Mouse (Mus musculus): ENCODE measurements around the gene Parp12. TPM values are rescaled to one million over a fixed set of nuclear protein-coding genes. Genes with fewer than 3 reads are reported as not detected.

Parp12 gene
- polyA plus RNA-seq, 1 experiment, result 9.5 TPM

- 80% methylated on average over 13 of the region's 13 CpGs for WGBS
- Histone ChIP-seq H3K4me1 (ENCODE audit: control insufficient read depth, insufficient read depth, insufficient read length) (peaks cover 4% of the 10 kb centered on the region; the same call in 1 of the 2 replicates), H3K36me3 (ENCODE audit: control insufficient read depth, insufficient read depth, low read length) (no peaks in the 10 kb centered on the region), H3K27ac (ENCODE audit: insufficient read depth, low read length) (no peak overlapping the region), H3K4me3 (ENCODE audit: extremely low read depth, insufficient read depth, insufficient read length) (no peak overlapping the region), H3K27me3 (ENCODE audit: control insufficient read depth, insufficient read depth, low read length) (no peaks in the 10 kb centered on the region)
- no peak for DNase-seq (ENCODE audit: low read depth in 1 of 2, low spot score in 2 of 2)
- TF ChIP-seq CTCF (IDR thresholded peaks at IDR 0.05; ENCODE audit: extremely low read depth, insufficient read depth, insufficient read length, insufficient replicate concordance) (no peak), POLR2A (IDR thresholded peaks at IDR 0.05; ENCODE audit: low read depth, low read length) (no peak)
These were observed 63.8 kb downstream of the Parp12 start for GRCm38 (mm10) chr6:39054206-39054864.

DNA sequence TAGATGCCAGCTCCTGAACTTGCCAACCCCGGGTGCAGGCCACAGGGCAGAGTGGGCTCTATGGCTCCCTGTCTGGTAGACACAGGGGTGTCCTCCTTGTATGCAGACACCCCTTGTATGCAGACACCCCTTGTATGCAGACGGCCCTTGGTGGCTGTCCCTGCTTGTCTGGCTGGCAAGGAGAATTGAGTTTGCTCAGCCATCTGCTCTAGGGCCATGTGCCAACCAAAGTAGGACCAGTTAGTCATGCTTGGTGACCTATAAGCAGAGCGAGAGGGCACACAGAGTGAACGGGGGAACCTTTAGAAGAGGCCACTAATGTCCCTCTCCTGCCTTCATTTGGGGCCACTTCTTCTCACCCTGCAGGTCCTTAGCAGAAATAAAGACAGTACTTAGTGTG is 65.5 kb downstream of the Parp12 start:
- no peak for DNase-seq (ENCODE audit: low read depth in 1 of 2, low spot score in 2 of 2)
- Histone ChIP-seq H3K27ac (ENCODE audit: insufficient read depth, low read length) (no peak overlapping the region), H3K4me1 (ENCODE audit: control insufficient read depth, insufficient read depth, insufficient read length) (peaks cover 4% of the 10 kb centered on the region; the same call in 1 of the 2 replicates), H3K4me3 (ENCODE audit: extremely low read depth, insufficient read depth, insufficient read length) (no peak overlapping the region), H3K27me3 (ENCODE audit: control insufficient read depth, insufficient read depth, low read length) (no peaks in the 10 kb centered on the region), H3K36me3 (ENCODE audit: control insufficient read depth, insufficient read depth, low read length) (no peaks in the 10 kb centered on the region)
- no peak for TF ChIP-seq POLR2A (IDR thresholded peaks at IDR 0.05; ENCODE audit: low read depth, low read length)
- TF ChIP-seq CTCF (IDR thresholded peaks at IDR 0.05; ENCODE audit: extremely low read depth, insufficient read depth, insufficient read length, insufficient replicate concordance), result no peak
- WGBS, result 88% methylated on average over 4 of the region's 4 CpGs

GRCm38 (mm10) chr6:39051799-39052556 is 66.2 kb downstream of the Parp12 start:
- Histone ChIP-seq H3K27me3 (ENCODE audit: control insufficient read depth, insufficient read depth, low read length) (no peaks in the 10 kb centered on the region), H3K4me1 (ENCODE audit: control insufficient read depth, insufficient read depth, insufficient read length) (peaks cover 4% of the 10 kb centered on the region; the same call in 1 of the 2 replicates), H3K27ac (ENCODE audit: insufficient read depth, low read length) (no peak overlapping the region), H3K36me3 (ENCODE audit: control insufficient read depth, insufficient read depth, low read length) (no peaks in the 10 kb centered on the region), H3K4me3 (ENCODE audit: extremely low read depth, insufficient read depth, insufficient read length) (no peak overlapping the region)
- WGBS, result 74% methylated on average over 9 of the region's 9 CpGs
- TF ChIP-seq CTCF (IDR thresholded peaks at IDR 0.05; ENCODE audit: extremely low read depth, insufficient read depth, insufficient read length, insufficient replicate concordance) (no peak), POLR2A (IDR thresholded peaks at IDR 0.05; ENCODE audit: low read depth, low read length) (no peak)
- no peak for DNase-seq (ENCODE audit: low read depth in 1 of 2, low spot score in 2 of 2)

GRCm38 (mm10) chr6:39050836-39051235 is 67.3 kb downstream of the Parp12 start:
- no peaks in the 10 kb centered on the region for H3K36me3 ChIP-seq (ENCODE audit: control insufficient read depth, insufficient read depth, low read length)
- H3K4me3 ChIP-seq (ENCODE audit: extremely low read depth, insufficient read depth, insufficient read length), result no peak overlapping the region
- TF ChIP-seq CTCF (IDR thresholded peaks at IDR 0.05; ENCODE audit: extremely low read depth, insufficient read depth, insufficient read length, insufficient replicate concordance) (no peak), POLR2A (IDR thresholded peaks at IDR 0.05; ENCODE audit: low read depth, low read length) (no peak)
- peaks cover 4% of the 10 kb centered on the region; the same call in 1 of the 2 replicates for H3K4me1 ChIP-seq (ENCODE audit: control insufficient read depth, insufficient read depth, insufficient read length)
- no peak overlapping the region for H3K27ac ChIP-seq (ENCODE audit: insufficient read depth, low read length)
- H3K27me3 ChIP-seq (ENCODE audit: control insufficient read depth, insufficient read depth, low read length), result no peaks in the 10 kb centered on the region
- DNase-seq (ENCODE audit: low read depth in 1 of 2, low spot score in 2 of 2), result no peak
- WGBS, result 80% methylated on average over 6 of the region's 6 CpGs

DNA sequence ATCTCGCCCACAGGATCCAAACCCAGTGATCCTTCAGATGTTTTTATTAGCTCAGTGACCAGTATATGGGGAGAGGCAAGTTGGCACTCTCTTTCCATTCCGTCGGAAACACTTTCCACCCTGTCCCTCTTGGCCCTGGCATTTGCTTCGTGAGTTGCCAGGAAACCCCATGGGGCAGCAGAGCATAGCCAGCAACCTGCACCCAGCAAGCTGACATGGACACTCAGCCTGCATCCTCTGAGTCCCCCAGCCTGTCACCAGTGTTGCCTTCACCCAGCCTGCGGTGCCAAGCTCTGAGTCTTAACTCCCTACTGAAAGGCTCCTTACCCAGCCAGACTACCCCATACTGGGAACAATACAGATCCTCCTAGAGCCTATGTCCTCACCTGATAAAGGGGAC is 69.0 kb downstream of the Parp12 start:
- 84% methylated on average over 5 of the region's 5 CpGs for WGBS
- no peak for DNase-seq (ENCODE audit: low read depth in 1 of 2, low spot score in 2 of 2)
- H3K27ac ChIP-seq (ENCODE audit: insufficient read depth, low read length), result no peak overlapping the region
- no peaks in the 10 kb centered on the region for H3K36me3 ChIP-seq (ENCODE audit: control insufficient read depth, insufficient read depth, low read length)
- H3K27me3 ChIP-seq (ENCODE audit: control insufficient read depth, insufficient read depth, low read length), result no peaks in the 10 kb centered on the region
- H3K4me3 ChIP-seq (ENCODE audit: extremely low read depth, insufficient read depth, insufficient read length), result no peak overlapping the region
- TF ChIP-seq POLR2A (IDR thresholded peaks at IDR 0.05; ENCODE audit: low read depth, low read length) (no peak), CTCF (IDR thresholded peaks at IDR 0.05; ENCODE audit: extremely low read depth, insufficient read depth, insufficient read length, insufficient replicate concordance) (no peak)
- no peaks in the 10 kb centered on the region for H3K4me1 ChIP-seq (ENCODE audit: control insufficient read depth, insufficient read depth, insufficient read length)

DNA sequence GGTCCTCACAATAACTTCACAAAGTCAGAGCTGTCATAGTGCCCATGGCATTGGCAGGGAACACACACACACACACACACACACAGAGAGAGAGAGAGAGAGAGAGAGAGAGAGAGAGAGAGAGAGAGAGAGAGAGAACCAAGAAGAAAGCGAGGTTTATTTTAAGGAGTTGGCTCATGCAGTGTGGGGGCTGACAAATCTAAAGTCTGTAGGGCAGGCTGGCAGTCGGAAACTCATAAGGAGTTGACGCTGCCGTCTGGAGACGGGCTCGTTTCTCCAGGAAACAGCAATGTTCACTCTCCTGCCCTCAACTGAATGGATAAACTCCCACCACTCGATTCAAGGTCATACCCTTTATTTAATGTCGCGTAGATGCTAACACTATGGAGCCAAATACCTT is 77.7 kb downstream of the Parp12 start:
- DNase-seq (ENCODE audit: low read depth in 1 of 2, low spot score in 2 of 2), result no peak
- TF ChIP-seq POLR2A (IDR thresholded peaks at IDR 0.05; ENCODE audit: low read depth, low read length) (no peak), CTCF (IDR thresholded peaks at IDR 0.05; ENCODE audit: extremely low read depth, insufficient read depth, insufficient read length, insufficient replicate concordance) (no peak)
- Histone ChIP-seq H3K36me3 (ENCODE audit: control insufficient read depth, insufficient read depth, low read length) (no peaks in the 10 kb centered on the region), H3K4me3 (ENCODE audit: extremely low read depth, insufficient read depth, insufficient read length) (no peak overlapping the region), H3K27ac (ENCODE audit: insufficient read depth, low read length) (no peak overlapping the region), H3K27me3 (ENCODE audit: control insufficient read depth, insufficient read depth, low read length) (no peaks in the 10 kb centered on the region), H3K4me1 (ENCODE audit: control insufficient read depth, insufficient read depth, insufficient read length) (no peaks in the 10 kb centered on the region)
- 85% methylated on average over 9 of the region's 9 CpGs for WGBS

Other genes starting within 250 kb of the Parp12 start
- 11.8 and 14.0 TPM in 2 replicates for gene Tbxas1, start 242.9 kb downstream of the Parp12 start, polyA plus RNA-seq (2012; rRNA removed)
- gene Hipk2, start 242.2 kb downstream of the Parp12 start, polyA plus RNA-seq (2012; rRNA removed), result 14.9 and 19.4 TPM in 2 replicates
- gene Kdm7a, start 88.4 kb upstream of the Parp12 start, polyA plus RNA-seq (2012; rRNA removed), result 4.5 TPM in 2 replicates

Data from spleen, adult 2 months (tissue).